ENCODE assay signal across 16 mouse cellular contexts in the genomic region with DNA sequence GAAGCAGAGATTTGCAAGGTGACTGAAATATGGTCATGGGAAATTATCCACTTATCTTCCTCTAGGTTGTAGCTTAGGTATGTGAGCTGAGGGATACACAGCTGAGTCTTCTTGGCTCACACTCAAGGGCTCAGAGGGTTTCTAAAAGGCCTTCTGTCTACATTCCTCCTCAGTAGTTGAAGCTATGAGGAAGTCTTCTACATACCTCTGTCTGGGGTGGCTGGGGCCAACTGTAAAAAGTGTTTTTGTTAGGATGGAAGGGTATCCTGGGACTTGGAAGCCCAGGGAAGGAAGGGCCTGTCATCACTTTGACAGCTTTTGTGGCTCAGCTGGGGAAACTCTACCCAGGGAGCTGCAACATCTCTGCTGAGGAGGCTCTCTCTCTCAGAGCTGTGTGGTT. TPM values are rescaled to one million over a fixed set of nuclear protein-coding genes. Genes with fewer than 3 reads are reported as not detected.
DNase-seq lines count a peak whose midpoint lies in the region; ATAC-seq and TF ChIP-seq lines count a peak whose summit lies in the region.
"Had no signal": no experiment of that assay in that cellular context is flagged by ENCODE, and none has a peak within 500 bp of the region (broad histone marks: within the 10 kb centered on the region; RNA-seq: fewer than 3 reads in every experiment).

No protein-coding gene starts in this region.

- no peak overlapping the region for H3K4me2 ChIP-seq in lung, postnatal 0 days (replicated peaks; ENCODE audit: low read depth, low read length)
- H3K4me2 ChIP-seq: embryonic facial prominence, embryonic 12.5 days; forebrain, embryonic 15.5 days; liver, embryonic 11.5 days had no signal

- TF ChIP-seq EP300 in lung, postnatal 0 days (IDR thresholded peaks at IDR 0.05), result no peak

- peak; percentile 77 for ATAC-seq in lung, postnatal 0 days
- ATAC-seq in erythroid progenitor cell, adult 5-6 weeks (replicated peaks; ENCODE audit: low FRiP score, poor library complexity, severe bottlenecking), result no peak
- ATAC-seq: forebrain, embryonic 15.5 days; inflammation-experienced regulatory T-cells, adult 6 months had no signal

- no peak overlapping the region for H3K9ac ChIP-seq in lung, postnatal 0 days (replicated peaks; ENCODE audit: low read depth)
- H3K9ac ChIP-seq: embryonic facial prominence, embryonic 12.5 days; forebrain, embryonic 15.5 days had no signal

- peak; percentile 43 to 46 for DNase-seq in heart, adult 18-20 months
- no peak for DNase-seq in heart, postnatal 36 days
- DNase-seq in lung, postnatal 0 days (ENCODE audit: low spot score), result peak; percentile 39
- no peak for DNase-seq in lung, postnatal 25 days (ENCODE audit: low spot score)
- peak; percentile 55 to 67 for DNase-seq in cerebellum, adult 18-20 months
- peak; percentile 28 to 47 for DNase-seq in heart, postnatal 14 days
- DNase-seq in adrenal gland, adult (ENCODE audit: inconsistent age in 2 of 2, low spot score in 1 of 2), result no peak
- DNase-seq: gastrocnemius, postnatal 10 days; kidney, postnatal 25 days; thymus, postnatal 25 days had no signal

- TF ChIP-seq CTCF in lung, postnatal 0 days (IDR thresholded peaks at IDR 0.05), result no peak

- intact Hi-C loops in heart, postnatal 36 days (cut with DNase I), result no loop called here
- intact Hi-C loops in heart, postnatal 14 days (cut with DNase I), result no loop called here

- H3K27ac ChIP-seq in lung, postnatal 0 days (ENCODE audit: low read length), result peak overlapping the region; percentile 39; the same call in 1 of the 2 replicates
- H3K27ac ChIP-seq: embryonic facial prominence, embryonic 12.5 days; forebrain, embryonic 15.5 days; left cerebral cortex, adult 2 months had no signal

- peaks cover 10% of the 10 kb centered on the region; the same call in 1 of the 2 replicates for H3K4me1 ChIP-seq in lung, postnatal 0 days (ENCODE audit: insufficient read depth, low read depth, low read length)
- H3K4me1 ChIP-seq: forebrain, embryonic 15.5 days had no signal

- H3K36me3 ChIP-seq in lung, postnatal 0 days (ENCODE audit: insufficient read depth, low read length), result no peaks in the 10 kb centered on the region
- H3K36me3 ChIP-seq: embryonic facial prominence, embryonic 12.5 days; forebrain, embryonic 15.5 days had no signal

- H3K9me3 ChIP-seq in lung, postnatal 0 days (ENCODE audit: low read length), result no peaks in the 10 kb centered on the region
- H3K9me3 ChIP-seq: embryonic facial prominence, embryonic 12.5 days; forebrain, embryonic 15.5 days had no signal

- H3K27me3 ChIP-seq in lung, postnatal 0 days (replicated peaks; ENCODE audit: insufficient read depth, low read length), result no peaks in the 10 kb centered on the region
- H3K27me3 ChIP-seq: embryonic facial prominence, embryonic 12.5 days; forebrain, embryonic 15.5 days had no signal

- no peak overlapping the region for H3K4me3 ChIP-seq in lung, postnatal 0 days (ENCODE audit: low read depth, low read length)
- H3K4me3 ChIP-seq: embryonic facial prominence, embryonic 12.5 days; forebrain, embryonic 15.5 days; left cerebral cortex, adult 2 months had no signal

RNA-seq across cellular contexts. Expression of a gene that starts 18.5 kb away (rescaled TPM):
- total RNA-seq in heart, adult 18-20 months (2021), result 10 to 100 TPM; 35.1 to 46.8 TPM
- 10 to 100 TPM; 51.1 to 56.3 TPM for total RNA-seq in heart, postnatal 36 days (2021)
- 24.3 and 25.5 TPM in 2 replicates for polyA plus RNA-seq in lung, postnatal 0 days (2015; fragmentation: Nextera tagmentation; extraction: Ambion mirVana)
- 10 to 100 TPM; 56.9 to 63.9 TPM for total RNA-seq in heart, postnatal 14 days (2021)
- 23.1 and 29.3 TPM in 2 replicates for total RNA-seq in erythroid progenitor cell, adult 5-6 weeks (2015; ENCODE audit: low replicate concordance)
- total RNA-seq in erythroid progenitor cell, adult 5-6 weeks (2017; ENCODE audit: low replicate concordance), result 19.3 and 24.0 TPM in 2 replicates

Comparison
In these comparisons a context has a peak if more than half of its experiments do, and no peak if none do; other contexts are left out.
1. DNase-seq: peak in heart, adult 18-20 months (2 of 2), lung, postnatal 0 days (single experiment), cerebellum, adult 18-20 months (2 of 2) and heart, postnatal 14 days (2 of 2); none in heart, postnatal 36 days (0 of 2), lung, postnatal 25 days (single experiment) and adrenal gland, adult (0 of 2).